Mouse (Mus musculus) thymus, postnatal 14 days (tissue): ENCODE measurements around the gene Adssl1.
A peak's percentile ranks its signal among the peaks of the same experiment; 100 is the strongest.

Source experiments
- DNase-seq: peaks from one replicate; pipeline ENCODE4 v3.0.0; 2021

The Adssl1 gene

GRCm38 (mm10) chr12:112619686-112620353 is at the start of gene Adssl1:
Adssl1 (plus strand) TSS chr12:112620045.
- DNase-seq = peak; percentile 58

GRCm38 (mm10) chr12:112570160-112570559 is 49.7 kb upstream of the Adssl1 start:
- no peak for DNase-seq

- no peak for DNase-seq
Measured at GRCm38 (mm10) chr12:112571064-112571463, 48.8 kb upstream of the Adssl1 start.

- DNase-seq = no peak
Measured at GRCm38 (mm10) chr12:112575274-112575986, 44.4 kb upstream of the Adssl1 start.

- no peak for DNase-seq
Measured at GRCm38 (mm10) chr12:112576341-112576740, 43.5 kb upstream of the Adssl1 start.

GRCm38 (mm10) chr12:112576749-112577148 is 43.1 kb upstream of the Adssl1 start:
- no peak for DNase-seq

GRCm38 (mm10) chr12:112578296-112579090 is 41.4 kb upstream of the Adssl1 start:
- DNase-seq = no peak

- no peak for DNase-seq
Measured at GRCm38 (mm10) chr12:112579430-112579829, 40.4 kb upstream of the Adssl1 start.

GRCm38 (mm10) chr12:112579926-112580325 is 39.9 kb upstream of the Adssl1 start:
- no peak for DNase-seq

GRCm38 (mm10) chr12:112581113-112581512 is 38.7 kb upstream of the Adssl1 start:
- DNase-seq = no peak

- DNase-seq = no peak
Measured at GRCm38 (mm10) chr12:112584954-112585353, 34.9 kb upstream of the Adssl1 start.

GRCm38 (mm10) chr12:112585924-112586538 is 33.8 kb upstream of the Adssl1 start:
- DNase-seq = no peak

GRCm38 (mm10) chr12:112587125-112588124 is 32.4 kb upstream of the Adssl1 start:
- DNase-seq = no peak

- DNase-seq = peak; percentile 88
Measured at GRCm38 (mm10) chr12:112588426-112589256, 31.2 kb upstream of the Adssl1 start, which contains the start of gene Inf2. Inf2 (plus strand) TSS chr12:112588784.

GRCm38 (mm10) chr12:112589491-112590191 is 30.2 kb upstream of the Adssl1 start:
- DNase-seq = peak; percentile 10

- DNase-seq = peak; percentile 2
Measured at GRCm38 (mm10) chr12:112590566-112591239, 29.1 kb upstream of the Adssl1 start.

GRCm38 (mm10) chr12:112591240-112591639 is 28.6 kb upstream of the Adssl1 start:
- DNase-seq = no peak

GRCm38 (mm10) chr12:112591730-112592129 is 28.1 kb upstream of the Adssl1 start:
- no peak for DNase-seq

GRCm38 (mm10) chr12:112592985-112593734 is 26.7 kb upstream of the Adssl1 start:
- no peak for DNase-seq
